Mouse (Mus musculus): Measurements from ENCODE around the gene Zfp239.

The Zfp239 gene

GRCm38 (mm10) chr6:117878700-117879407 is 17.0 kb downstream of the Zfp239 start:
- peak; percentile 85 for DNase-seq (ENCODE audit: low read depth, low spot score)

- peak; percentile 95 for DNase-seq (ENCODE audit: low read depth, low spot score)
Measured at GRCm38 (mm10) chr6:117879408-117880115, 17.7 kb downstream of the Zfp239 start.

GRCm38 (mm10) chr6:117880394-117880838 is 18.5 kb downstream of the Zfp239 start:
- no peak for DNase-seq (ENCODE audit: low read depth, low spot score)

GRCm38 (mm10) chr6:117881229-117881628 is 19.3 kb downstream of the Zfp239 start:
- DNase-seq (ENCODE audit: low read depth, low spot score) = no peak

- DNase-seq (ENCODE audit: low read depth, low spot score) = no peak
Measured at GRCm38 (mm10) chr6:117881997-117882396, 20.1 kb downstream of the Zfp239 start.

GRCm38 (mm10) chr6:117885943-117886342 is 24.0 kb downstream of the Zfp239 start:
- DNase-seq (ENCODE audit: low read depth, low spot score) = no peak

- no peak for DNase-seq (ENCODE audit: low read depth, low spot score)
Measured at GRCm38 (mm10) chr6:117888032-117888431, 26.1 kb downstream of the Zfp239 start.

- no peak for DNase-seq (ENCODE audit: low read depth, low spot score)
Measured at GRCm38 (mm10) chr6:117888642-117889096, 26.8 kb downstream of the Zfp239 start.

- DNase-seq (ENCODE audit: low read depth, low spot score) = no peak
Measured at GRCm38 (mm10) chr6:117890257-117890656, 28.4 kb downstream of the Zfp239 start.

GRCm38 (mm10) chr6:117891369-117892160 is 29.7 kb downstream of the Zfp239 start:
- DNase-seq (ENCODE audit: low read depth, low spot score) = no peak

- no peak for DNase-seq (ENCODE audit: low read depth, low spot score)
Measured at GRCm38 (mm10) chr6:117892386-117892785, 30.5 kb downstream of the Zfp239 start.

- no peak for DNase-seq (ENCODE audit: low read depth, low spot score)
Measured at GRCm38 (mm10) chr6:117893435-117893834, 31.5 kb downstream of the Zfp239 start.

- no peak for DNase-seq (ENCODE audit: low read depth, low spot score)
Measured at GRCm38 (mm10) chr6:117897800-117898199, 35.9 kb downstream of the Zfp239 start.

GRCm38 (mm10) chr6:117900126-117901080 is 38.5 kb downstream of the Zfp239 start, which contains the start of gene Hnrnpf:
Hnrnpf (plus strand) TSS chr6:117900324.
- no peak for DNase-seq (ENCODE audit: low read depth, low spot score)

GRCm38 (mm10) chr6:117901510-117902402 is 39.9 kb downstream of the Zfp239 start:
- DNase-seq (ENCODE audit: low read depth, low spot score) = no peak

GRCm38 (mm10) chr6:117902556-117902955 is 40.7 kb downstream of the Zfp239 start:
- no peak for DNase-seq (ENCODE audit: low read depth, low spot score)

- no peak for DNase-seq (ENCODE audit: low read depth, low spot score)
Measured at GRCm38 (mm10) chr6:117903836-117904235, 41.9 kb downstream of the Zfp239 start.

GRCm38 (mm10) chr6:117905260-117905930 is 43.5 kb downstream of the Zfp239 start:
- no peak for DNase-seq (ENCODE audit: low read depth, low spot score)

- DNase-seq (ENCODE audit: low read depth, low spot score) = peak; percentile 45
Measured at GRCm38 (mm10) chr6:117906015-117906531, 44.2 kb downstream of the Zfp239 start.

Data from brain, embryonic 18.5 days (tissue).